Mouse (Mus musculus) ES-Bruce4 (cell line): ENCODE results near the gene Nmur1. TPM values are rescaled to one million over a fixed set of nuclear protein-coding genes. Genes with fewer than 3 reads are reported as not detected.
A peak's percentile ranks its signal among the peaks of the same experiment; 100 is the strongest.

Source experiments
- H3K27ac ChIP-seq: 2 replicates; pipeline ENCODE4 v1.5.1; 2012; ENCODE audit warnings: low read length, inconsistent platforms; ENCODE audit not compliant: insufficient read depth
- H3K27me3 ChIP-seq: 2 replicates; pipeline ENCODE4 v1.6.1; 2012; ENCODE audit warnings: mild to moderate bottlenecking, low read length, inconsistent platforms; ENCODE audit not compliant: control insufficient read depth, poor library complexity, insufficient read depth, severe bottlenecking
- H3K36me3 ChIP-seq: 2 replicates; pipeline ENCODE4 v1.6.1; 2012; ENCODE audit warnings: inconsistent platforms, mild to moderate bottlenecking, low read length, moderate library complexity; ENCODE audit not compliant: control insufficient read depth, poor library complexity, insufficient read depth, severe bottlenecking
- H3K4me1 ChIP-seq: one replicate; pipeline ENCODE4 v1.8.1; 2011; ENCODE audit warnings: low read length; ENCODE audit not compliant: control insufficient read depth, insufficient read depth
- H3K4me3 ChIP-seq: 2 replicates; pipeline ENCODE4 v1.5.1; 2011; ENCODE audit warnings: low read depth, mild to moderate bottlenecking, low read length
- H3K9ac ChIP-seq: 2 replicates; pipeline ENCODE4 v1.6.1; 2012; ENCODE audit warnings: low read depth, mild to moderate bottlenecking, inconsistent platforms; ENCODE audit not compliant: poor library complexity, severe bottlenecking
- H3K9me3 ChIP-seq: replicated peaks from 2 replicates; pipeline ENCODE4 v1.6.1; 2012; ENCODE audit warnings: mild to moderate bottlenecking, low read length, inconsistent platforms; ENCODE audit not compliant: control insufficient read depth, poor library complexity, insufficient read depth, severe bottlenecking
- CTCF ChIP-seq: IDR thresholded peaks from one replicate; pipeline ENCODE4 v1.8.1; 2011; ENCODE audit warnings: low read depth, low read length
- EP300 ChIP-seq: IDR thresholded peaks from 2 replicates; pipeline ENCODE4 v1.6.1; 2011; ENCODE audit warnings: low read depth, low read length; ENCODE audit not compliant: insufficient read depth
- POLR2A ChIP-seq: IDR thresholded peaks from one replicate; pipeline ENCODE4 v1.8.1; 2011; ENCODE audit warnings: low read length; ENCODE audit not compliant: insufficient read depth
- polyA plus RNA-seq: library from polyadenylated mRNA; stranded (reverse); fragments of >200 nt; gene quantifications from 2 replicates; pipeline ENCODE4 v1.2.4, GENCODE M21; 2011; ENCODE audit warnings: low read depth; ENCODE audit not compliant: missing spikeins, insufficient read depth, insufficient read length

The Nmur1 gene
- polyA plus RNA-seq, 1 experiment: not detected

DNA sequence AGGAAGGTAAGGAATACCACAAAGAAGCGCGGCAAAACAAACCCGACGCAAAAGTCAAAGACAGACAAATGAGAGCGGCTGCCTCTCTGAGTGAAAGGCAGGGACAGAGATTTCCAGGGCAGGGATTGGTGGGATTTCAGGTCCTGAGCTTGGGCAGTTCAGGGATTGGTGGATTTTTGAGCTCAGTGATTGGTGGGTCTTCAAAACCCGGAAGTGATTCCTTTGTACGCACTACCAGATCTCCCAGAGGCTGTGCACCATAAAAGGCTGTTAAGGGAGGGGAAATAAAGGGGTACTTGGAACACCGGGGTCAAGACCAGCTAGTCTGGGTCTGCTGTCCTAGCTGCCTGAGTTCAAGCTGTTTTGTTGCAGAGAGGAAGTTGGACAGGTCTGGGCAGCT is 41.4 kb upstream of the Nmur1 start:
- Histone ChIP-seq H3K4me3 (peak overlapping the region; percentile 57), H3K4me1 (peaks cover 12% of the 10 kb centered on the region), H3K36me3 (no peaks in the 10 kb centered on the region), H3K27me3 (no peaks in the 10 kb centered on the region), H3K9me3 (no peaks in the 10 kb centered on the region), H3K27ac (peak overlapping the region; percentile 89), H3K9ac (no peak overlapping the region; the same call in 1 of the 2 replicates)
- TF ChIP-seq POLR2A (peak; percentile 49), EP300 (no peak), CTCF (no peak)

- Histone ChIP-seq H3K9me3 (no peaks in the 10 kb centered on the region), H3K4me3 (peak overlapping the region; percentile 20; the same call in 1 of the 2 replicates), H3K4me1 (peaks cover 10% of the 10 kb centered on the region), H3K36me3 (no peaks in the 10 kb centered on the region), H3K9ac (peak overlapping the region; percentile 85), H3K27ac (peak overlapping the region; percentile 97), H3K27me3 (no peaks in the 10 kb centered on the region)
- TF ChIP-seq POLR2A: no peak
- TF ChIP-seq EP300: no peak
- TF ChIP-seq CTCF: no peak
Measured at GRCm38 (mm10) chr1:86464875-86465224, 38.8 kb upstream of the Nmur1 start.

DNA sequence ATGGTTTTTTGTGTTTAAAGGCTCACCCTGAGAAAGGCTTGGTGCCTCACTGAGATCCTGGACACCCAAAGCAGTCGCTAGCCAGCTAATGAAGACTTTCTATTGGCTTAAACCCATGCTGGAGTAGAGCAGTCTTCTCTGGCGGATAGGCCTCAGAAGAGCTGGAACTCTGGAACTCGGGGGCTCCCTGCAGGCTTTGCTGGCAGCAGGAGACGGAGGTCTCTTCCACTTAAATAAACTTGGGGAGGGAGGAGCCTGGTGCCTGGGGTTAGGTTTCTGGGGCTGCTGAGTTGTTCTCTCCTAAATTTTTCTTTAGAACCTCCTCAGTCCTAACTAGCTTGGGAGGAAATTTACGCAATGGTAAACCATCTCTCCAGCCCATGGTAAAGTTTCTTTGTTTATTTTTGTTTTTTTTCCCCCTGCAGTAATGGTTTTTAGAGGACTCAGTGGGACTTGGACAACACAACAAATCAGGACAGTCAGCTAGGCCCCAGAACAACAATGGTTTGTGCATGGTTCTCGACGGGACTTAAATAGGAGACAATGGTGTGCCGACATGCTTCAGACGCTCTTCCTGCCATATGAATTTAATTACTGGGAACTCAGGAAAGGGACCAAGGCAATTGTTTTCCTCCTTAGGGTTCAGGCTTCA is 38.3 kb upstream of the Nmur1 start:
- Histone ChIP-seq H3K36me3 (no peaks in the 10 kb centered on the region), H3K27me3 (no peaks in the 10 kb centered on the region), H3K27ac (peak overlapping the region; percentile 97), H3K4me3 (no peak overlapping the region), H3K4me1 (peaks cover 10% of the 10 kb centered on the region), H3K9ac (peak overlapping the region; percentile 85), H3K9me3 (no peaks in the 10 kb centered on the region)
- TF ChIP-seq POLR2A (no peak), EP300 (no peak), CTCF (no peak)

- Histone ChIP-seq H3K9ac (no peak overlapping the region), H3K9me3 (no peaks in the 10 kb centered on the region)
- TF ChIP-seq EP300: no peak
- TF ChIP-seq CTCF: no peak
- TF ChIP-seq POLR2A: no peak
Measured at GRCm38 (mm10) chr1:86459371-86459770, 33.3 kb upstream of the Nmur1 start.

DNA sequence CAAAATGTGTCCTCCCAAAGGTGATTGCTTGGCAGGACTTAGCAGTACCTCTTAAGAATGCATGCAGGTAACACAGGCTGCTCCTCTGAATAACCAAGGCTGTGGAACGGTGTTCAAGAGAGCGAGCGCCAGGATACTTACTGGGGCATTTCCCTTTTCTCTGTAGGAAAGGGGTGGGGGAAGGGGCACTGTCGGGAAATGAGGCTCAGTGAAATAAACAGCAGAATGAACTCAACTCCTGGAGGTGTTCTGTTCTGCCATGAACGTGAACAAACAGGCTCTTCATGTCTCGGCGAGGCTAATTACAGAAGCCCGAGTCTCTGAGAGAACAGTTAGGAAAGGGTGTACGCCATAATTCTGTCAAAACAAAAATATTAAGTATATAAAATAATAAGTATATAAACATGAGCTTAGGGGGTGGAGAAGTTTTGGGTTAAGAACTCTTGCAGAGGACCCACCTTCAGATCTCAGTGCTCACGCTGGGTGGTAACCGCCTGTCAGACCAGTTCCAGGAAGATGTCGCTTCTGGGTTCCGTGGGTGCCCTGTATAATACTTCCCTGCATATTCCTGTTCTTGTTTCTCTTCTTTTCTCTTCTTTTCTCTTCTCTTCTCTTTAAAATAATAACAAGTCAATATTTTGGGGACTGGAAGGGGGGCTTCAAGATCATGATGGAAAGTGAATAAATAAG is 31.0 kb upstream of the Nmur1 start:
- H3K9ac ChIP-seq: 0 out of 2 replicates have a peak overlapping the region, but pooled peaks have one; percentile 21
- H3K4me3 ChIP-seq: peak overlapping the region; percentile 51; the same call in 1 of the 2 replicates
- H3K36me3 ChIP-seq: no peaks in the 10 kb centered on the region
- no peaks in the 10 kb centered on the region for H3K27me3 ChIP-seq
- H3K9me3 ChIP-seq: no peaks in the 10 kb centered on the region
- H3K27ac ChIP-seq: peak overlapping the region; percentile 89
- no peak for TF ChIP-seq CTCF
- TF ChIP-seq POLR2A: no peak
- no peak for TF ChIP-seq EP300
- no peaks in the 10 kb centered on the region for H3K4me1 ChIP-seq

More at GRCm38 (mm10) chr1:86459371-86459770, 33.3 kb upstream of the Nmur1 start:
- no peaks in the 10 kb centered on the region for H3K27me3 ChIP-seq
- H3K4me3 ChIP-seq: no peak overlapping the region
- no peak overlapping the region for H3K27ac ChIP-seq
- peaks cover 4% of the 10 kb centered on the region for H3K4me1 ChIP-seq
- no peaks in the 10 kb centered on the region for H3K36me3 ChIP-seq

GRCm38 (mm10) chr1:86452713-86453112 is 26.7 kb upstream of the Nmur1 start:
- Histone ChIP-seq H3K9me3 (no peaks in the 10 kb centered on the region), H3K27me3 (no peaks in the 10 kb centered on the region), H3K4me3 (no peak overlapping the region), H3K27ac (no peak overlapping the region), H3K36me3 (no peaks in the 10 kb centered on the region), H3K4me1 (peaks cover 4% of the 10 kb centered on the region), H3K9ac (no peak overlapping the region)
- no peak for TF ChIP-seq EP300
- TF ChIP-seq CTCF: no peak
- no peak for TF ChIP-seq POLR2A
